Mouse (Mus musculus) bone marrow, adult 2 months (tissue): ENCODE measurements around the gene Zmynd11.

Experiments
- CTCF ChIP-seq: fragments of 200-500 bp; IDR thresholded peaks from 2 replicates; pipeline ENCODE4 v1.5.1; 2011; ENCODE audit warnings: low read length, control low read depth; ENCODE audit not compliant: control insufficient read depth, insufficient read depth
- POLR2A ChIP-seq: fragments of 200-500 bp; IDR thresholded peaks from 2 replicates; pipeline ENCODE4 v1.6.1; 2011; ENCODE audit warnings: low read depth, mild to moderate bottlenecking, control low read depth, low read length, borderline replicate concordance; ENCODE audit not compliant: control insufficient read depth

DNA sequence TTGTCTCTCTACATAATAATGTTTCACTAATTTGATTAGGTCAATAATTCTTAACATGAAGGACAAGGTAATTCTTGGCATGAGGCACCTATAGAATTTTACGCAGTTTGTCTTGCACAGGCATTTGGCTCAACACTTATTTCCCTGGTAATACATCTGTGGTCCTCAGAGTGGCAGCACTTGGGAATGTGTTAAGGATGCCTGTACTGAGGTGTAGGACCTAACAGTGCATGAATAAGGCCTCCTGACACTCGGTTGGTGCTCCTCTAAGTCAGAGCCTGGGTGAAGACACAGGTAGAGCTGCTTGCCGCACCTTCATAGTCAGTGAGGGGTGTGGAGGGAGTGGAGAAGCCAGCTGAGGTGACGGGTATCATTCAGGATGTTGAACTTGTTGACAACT, 81.8 kb downstream of the Zmynd11 start:
- TF ChIP-seq CTCF (no peak), POLR2A (no peak)
